Mouse (Mus musculus) liver, postnatal 0 days (tissue): ENCODE data around the gene Galnt15.

Experiments used
- CTCF ChIP-seq: sonication (generic); IDR thresholded peaks from 2 replicates; pipeline ENCODE4 v1.5.1; 2016; ENCODE audit warnings: antibody characterized with exemption, low read depth
- EP300 ChIP-seq: IDR thresholded peaks from 2 replicates; pipeline ENCODE4 v1.6.1; 2016; ENCODE audit warnings: antibody characterized with exemption, low read depth, mild to moderate bottlenecking

DNA sequence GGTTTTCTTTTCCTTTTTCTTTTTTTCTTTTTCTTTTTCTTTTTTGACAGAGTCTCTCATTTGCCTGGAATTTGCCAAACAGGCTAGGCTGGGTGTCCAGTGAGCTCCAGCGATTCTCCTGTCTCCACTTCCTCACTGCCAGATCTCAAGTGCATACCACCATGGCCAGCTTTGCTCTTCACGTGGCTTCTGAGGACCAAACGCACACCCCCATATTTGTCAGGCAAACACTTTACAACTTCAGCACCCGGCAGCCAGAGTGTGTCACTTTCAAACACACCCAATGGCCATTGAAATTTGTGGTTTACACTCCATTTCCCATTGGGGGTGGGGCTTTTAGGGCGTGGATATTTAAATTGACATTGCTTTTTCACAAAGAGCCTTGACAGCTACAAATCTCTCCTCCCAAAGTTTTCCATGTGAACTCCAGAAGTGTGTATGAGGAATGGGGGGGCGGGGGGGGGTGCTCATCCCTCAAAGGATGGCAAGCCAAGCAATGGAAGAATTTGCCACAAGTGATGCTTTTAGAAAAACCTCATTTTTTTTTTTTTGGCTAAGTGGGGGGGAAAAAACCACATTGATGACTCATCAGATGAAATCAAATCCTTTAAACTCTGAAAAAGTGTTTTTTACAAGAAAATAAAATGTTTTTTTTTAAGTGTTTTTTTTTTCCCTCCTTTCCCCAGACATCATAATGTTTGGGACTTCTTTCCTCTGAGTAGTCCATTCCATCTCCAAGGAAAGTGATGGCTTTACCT lies 17.1 kb upstream of the Galnt15 start:
- TF ChIP-seq CTCF (no peak), EP300 (no peak)
